Mouse (Mus musculus) embryonic facial prominence, embryonic 13.5 days (tissue): Measurements from ENCODE around the gene Smarcal1. TPM values are rescaled to one million over a fixed set of nuclear protein-coding genes. Genes with fewer than 3 reads are reported as not detected.
A peak's percentile ranks its signal among the peaks of the same experiment; 100 is the strongest.

ENCODE experiments used
- ATAC-seq: fragments of 200-750 bp; cut with Nextera tagmentation; 2 replicates; pipeline ENCODE4 v1.8.0; 2017; ENCODE audit warnings: low read depth; ENCODE audit not compliant: insufficient number of reproducible peaks, insufficient read depth, low FRiP score, low TSS enrichment
- H3K27ac ChIP-seq: fragments of 300-500 bp; sonication (generic); 2 replicates; pipeline ENCODE4 v1.5.1; 2015; ENCODE audit warnings: moderate library complexity, mild to moderate bottlenecking, inconsistent platforms
- H3K27me3 ChIP-seq: fragments of 300-500 bp; sonication (generic); 2 replicates; pipeline ENCODE4 v1.6.1; 2015; ENCODE audit warnings: mild to moderate bottlenecking, inconsistent platforms
- H3K36me3 ChIP-seq: fragments of 300-500 bp; sonication (generic); 2 replicates; pipeline ENCODE4 v1.6.1; 2015; ENCODE audit warnings: mild to moderate bottlenecking, inconsistent platforms
- H3K4me1 ChIP-seq: fragments of 300-500 bp; sonication (generic); 2 replicates; pipeline ENCODE4 v1.6.1; 2015; ENCODE audit warnings: inconsistent platforms
- H3K4me2 ChIP-seq: fragments of 300-500 bp; sonication (generic); 2 replicates; pipeline ENCODE4 v1.6.1; 2015; ENCODE audit warnings: moderate library complexity, mild to moderate bottlenecking, inconsistent platforms
- H3K4me3 ChIP-seq: fragments of 300-500 bp; sonication (generic); 2 replicates; pipeline ENCODE4 v1.5.1; 2015; ENCODE audit warnings: mild to moderate bottlenecking, inconsistent platforms
- H3K9ac ChIP-seq: fragments of 300-500 bp; sonication (generic); 2 replicates; pipeline ENCODE4 v1.6.1; 2015; ENCODE audit warnings: mild to moderate bottlenecking, inconsistent platforms
- H3K9me3 ChIP-seq: fragments of 300-500 bp; sonication (generic); 2 replicates; pipeline ENCODE4 v1.6.1; 2016; ENCODE audit warnings: inconsistent platforms
- WGBS: fragments of 180-500 bp; shearing (Covaris S2); methylation state at CpG from one replicate; pipeline ENCODE4 v1.1.7; 2015; ENCODE audit warnings: mixed read lengths; 5-methylcytosine and 5-hydroxymethylcytosine counted together
- polyA plus RNA-seq: library from polyadenylated mRNA; unstranded; fragments of >200 nt; fragmentation: Nextera tagmentation; extraction: Ambion mirVana; gene quantifications from 2 replicates; pipeline ENCODE4 v1.2.1, GENCODE M21; 2015

Smarcal1 gene
- polyA plus RNA-seq, 1 experiment from 2014 or later = 27.8 TPM

DNA sequence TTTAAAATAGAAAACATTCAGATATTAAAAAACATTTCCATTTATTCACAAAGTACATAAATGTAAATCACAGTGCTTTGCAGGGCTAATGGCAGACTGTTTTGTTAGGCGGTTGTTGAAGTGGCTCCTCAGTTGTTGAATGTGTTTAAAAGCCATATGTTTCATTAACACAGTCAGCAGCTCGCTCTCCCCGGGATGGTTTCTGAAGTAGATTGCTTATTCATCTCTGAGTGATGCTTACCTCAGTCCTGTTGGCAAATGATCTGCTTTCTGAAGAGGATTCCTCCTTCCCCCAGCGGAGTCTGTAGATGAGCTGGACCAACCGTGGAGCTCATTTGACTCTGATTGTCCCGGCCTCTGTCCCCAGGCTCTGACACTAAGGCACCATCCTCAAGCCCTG is 29.1 kb downstream of the Smarcal1 start:
- Histone ChIP-seq H3K4me2 (no peak overlapping the region), H3K9ac (no peak overlapping the region), H3K36me3 (peaks cover 93% of the 10 kb centered on the region), H3K4me1 (no peaks in the 10 kb centered on the region), H3K4me3 (no peak overlapping the region), H3K27me3 (no peaks in the 10 kb centered on the region), H3K9me3 (no peaks in the 10 kb centered on the region), H3K27ac (no peak overlapping the region)
- ATAC-seq = no peak
- 94% methylated on average over 6 of the region's 6 CpGs for WGBS

DNA sequence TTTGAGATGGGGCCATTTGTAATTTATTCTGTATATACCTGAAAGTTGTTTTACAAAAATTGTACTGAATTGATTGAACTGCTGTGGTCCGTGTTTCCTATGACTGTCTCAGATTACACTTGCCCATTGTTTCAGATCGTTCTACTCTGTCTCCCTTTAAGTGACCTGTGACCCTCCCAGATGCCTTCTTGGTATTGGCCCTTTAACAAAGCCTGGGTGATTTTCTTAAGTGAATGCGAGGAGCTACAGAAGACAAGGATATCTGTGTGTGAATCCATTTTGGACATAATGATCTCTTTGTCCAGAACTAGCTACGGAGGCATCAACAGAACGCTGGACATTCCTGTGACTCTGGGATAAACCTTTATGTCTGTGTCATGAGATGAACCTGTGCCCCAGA is 52.2 kb downstream of the Smarcal1 start:
- WGBS = 11% methylated on average over 5 of the region's 5 CpGs
- H3K9me3 ChIP-seq = no peaks in the 10 kb centered on the region
- peaks cover 34% of the 10 kb centered on the region for H3K36me3 ChIP-seq
- no peak for ATAC-seq
- H3K4me3 ChIP-seq = no peak overlapping the region
- H3K27me3 ChIP-seq = no peaks in the 10 kb centered on the region
- H3K4me2 ChIP-seq = no peak overlapping the region
- H3K9ac ChIP-seq = no peak overlapping the region
- H3K4me1 ChIP-seq = no peaks in the 10 kb centered on the region
- no peak overlapping the region for H3K27ac ChIP-seq

DNA sequence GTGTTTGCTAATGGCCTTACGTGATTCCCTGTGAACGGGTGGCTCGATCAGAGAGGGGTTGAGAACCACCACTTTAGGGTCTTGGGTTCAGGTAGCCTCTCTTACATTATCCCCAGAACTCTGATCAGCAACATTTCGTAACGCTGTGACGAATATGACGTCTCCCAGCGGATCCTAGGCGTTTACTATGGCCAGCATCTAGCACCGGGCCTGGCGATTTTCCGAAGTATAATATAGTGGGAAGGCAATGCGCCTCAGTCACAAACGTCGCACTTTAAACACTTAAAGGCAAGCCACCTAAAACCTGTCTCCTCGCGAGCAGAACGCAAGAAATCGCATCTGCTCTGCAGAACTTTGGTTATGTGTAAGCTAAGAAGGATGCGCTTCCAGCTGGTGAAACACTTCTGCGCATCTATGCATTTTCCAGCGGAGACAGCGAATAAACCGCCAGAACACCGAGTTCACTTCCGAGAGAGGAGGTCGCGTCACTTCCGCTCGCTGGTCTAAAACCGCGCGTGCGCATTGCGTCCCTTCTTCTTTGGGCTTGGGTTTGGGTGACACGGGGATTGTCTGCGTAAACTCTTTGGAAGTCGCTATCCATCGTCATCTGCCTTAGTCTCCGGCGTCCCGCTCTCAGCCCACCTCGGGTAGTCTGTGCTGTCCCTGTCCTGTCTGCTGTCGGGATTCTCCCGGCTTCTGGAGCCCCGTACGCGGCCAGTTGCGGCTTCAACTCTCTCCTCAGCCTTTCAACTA is 57.8 kb downstream of the Smarcal1 start:
- 42% methylated on average over 49 of the region's 49 CpGs for WGBS
- no peak for ATAC-seq
- H3K36me3 ChIP-seq = no peaks in the 10 kb centered on the region
- H3K27ac ChIP-seq = no peak overlapping the region
- no peaks in the 10 kb centered on the region for H3K4me1 ChIP-seq
- H3K4me2 ChIP-seq = peak overlapping the region; percentile 55
- H3K4me3 ChIP-seq = peak overlapping the region; percentile 31
- no peaks in the 10 kb centered on the region for H3K27me3 ChIP-seq
- H3K9ac ChIP-seq = no peak overlapping the region
- H3K9me3 ChIP-seq = no peaks in the 10 kb centered on the region

DNA sequence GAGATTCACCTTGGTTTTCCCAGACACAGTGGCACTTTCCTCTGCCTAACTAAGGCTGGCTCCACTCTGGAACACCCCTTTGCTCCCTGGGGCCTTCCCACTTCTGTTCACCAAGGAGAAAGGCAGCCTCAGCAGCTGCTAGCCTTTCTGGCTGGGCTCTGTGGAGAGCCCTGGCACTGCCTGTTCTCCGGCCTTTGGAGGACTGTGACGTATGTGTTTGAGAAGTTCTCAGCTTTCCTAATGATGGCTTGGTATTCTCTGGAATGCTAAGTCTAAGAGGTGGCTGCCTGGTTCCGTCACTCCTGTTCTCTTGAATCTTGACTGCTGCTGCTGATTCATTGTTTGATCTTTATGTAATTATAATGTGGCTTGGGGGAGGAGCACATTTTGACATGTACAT is 90.0 kb downstream of the Smarcal1 start:
- no peaks in the 10 kb centered on the region for H3K36me3 ChIP-seq
- H3K9me3 ChIP-seq = no peaks in the 10 kb centered on the region
- H3K4me1 ChIP-seq = no peaks in the 10 kb centered on the region
- H3K4me3 ChIP-seq = no peak overlapping the region
- H3K9ac ChIP-seq = no peak overlapping the region
- H3K27me3 ChIP-seq = no peaks in the 10 kb centered on the region
- ATAC-seq = no peak
- H3K27ac ChIP-seq = no peak overlapping the region
- H3K4me2 ChIP-seq = no peak overlapping the region
- 28% methylated on average over 3 of the region's 3 CpGs for WGBS

Other genes starting within 250 kb of the Smarcal1 start
- gene March4, start 46.3 kb upstream of the Smarcal1 start, polyA plus RNA-seq = 0.17 and 0.18 TPM in 2 replicates
- not detected in 2 replicates for gene Ankar, start 117.3 kb downstream of the Smarcal1 start, polyA plus RNA-seq
- 1,826 and 2,120 TPM in 2 replicates for gene Rpl37a, start 128.0 kb downstream of the Smarcal1 start, polyA plus RNA-seq
- gene Igfbp2, start 241.3 kb downstream of the Smarcal1 start, polyA plus RNA-seq = 469 and 555 TPM in 2 replicates